In genomic region chr9:40859196-40859595, GRCm38 (mm10) we compare ENCODE assay signal across 10 mouse cellular contexts. TPM values are rescaled to one million over a fixed set of nuclear protein-coding genes. Genes with fewer than 3 reads are reported as not detected.
DNase-seq lines count a peak whose midpoint lies in the region; ATAC-seq lines count a peak whose summit lies in the region.
"Had no signal": no experiment of that assay in that cellular context is flagged by ENCODE, and none has a peak within 500 bp of the region (broad histone marks: within the 10 kb centered on the region; RNA-seq: fewer than 3 reads in every experiment).

No protein-coding gene starts in this region.

- intact Hi-C loops in heart, postnatal 25 days (cut with DNase I) = no loop called here

- peak overlapping the region; percentile 16; the same call in 1 of the 2 replicates for H3K9ac ChIP-seq in heart, embryonic 14.5 days (ENCODE audit: low read length)
- H3K9ac ChIP-seq in hindbrain, embryonic 11.5 days (ENCODE audit: low read depth, low read length) = no peak overlapping the region
- H3K9ac ChIP-seq in midbrain, embryonic 14.5 days (replicated peaks; ENCODE audit: low read length) = peak overlapping the region; percentile 38; the same call in 1 of the 2 replicates

- H3K27me3 ChIP-seq in heart, embryonic 14.5 days (ENCODE audit: control insufficient read depth, insufficient read depth, low read length) = peaks cover 7% of the 10 kb centered on the region; the same call in 1 of the 2 replicates
- peaks cover 17% of the 10 kb centered on the region for H3K27me3 ChIP-seq in hindbrain, embryonic 11.5 days (ENCODE audit: control insufficient read depth, insufficient read depth, low read length)
- 0 out of 2 replicates have a peak, but pooled peaks cover 8% of the 10 kb centered on the region for H3K27me3 ChIP-seq in midbrain, embryonic 14.5 days (ENCODE audit: control insufficient read depth, insufficient read depth, low read length)

- peak overlapping the region; percentile 71 for H3K4me2 ChIP-seq in heart, embryonic 14.5 days (ENCODE audit: low read length)
- peak overlapping the region; percentile 51 for H3K4me2 ChIP-seq in hindbrain, embryonic 11.5 days (replicated peaks; ENCODE audit: low read depth, low read length)
- peak overlapping the region; percentile 61 for H3K4me2 ChIP-seq in midbrain, embryonic 14.5 days (ENCODE audit: low read length)

- H3K36me3 ChIP-seq in heart, embryonic 14.5 days (ENCODE audit: control insufficient read depth, insufficient read depth, low read length) = no peaks in the 10 kb centered on the region
- no peaks in the 10 kb centered on the region for H3K36me3 ChIP-seq in hindbrain, embryonic 11.5 days (ENCODE audit: control insufficient read depth, insufficient read depth, low read length)
- H3K36me3 ChIP-seq in midbrain, embryonic 14.5 days (ENCODE audit: control insufficient read depth, insufficient read depth, low read length) = no peaks in the 10 kb centered on the region

- 8% methylated on average over 9 of the region's 9 CpGs for WGBS in heart, embryonic 14.5 days
- WGBS in hindbrain, embryonic 11.5 days = under 1% methylated on average over 9 of the region's 9 CpGs
- WGBS in midbrain, embryonic 14.5 days = under 1% methylated on average over 9 of the region's 9 CpGs

- peak overlapping the region in 1 of 2 experiments; percentile 37; a peak in 2 of 4 replicates for H3K4me3 ChIP-seq in heart, embryonic 14.5 days (ENCODE audit: control insufficient read depth in 1 of 2, insufficient read depth in 1 of 2, low read depth in 1 of 2, low read length in 2 of 2)
- H3K4me3 ChIP-seq in hindbrain, embryonic 11.5 days (ENCODE audit: low read depth, low read length) = no peak overlapping the region
- H3K4me3 ChIP-seq in midbrain, embryonic 14.5 days (replicated peaks; ENCODE audit: low read depth, low read length) = peak overlapping the region; percentile 30

- H3K27ac ChIP-seq in heart, embryonic 14.5 days (replicated peaks in 1 of 2; ENCODE audit: control insufficient read depth in 1 of 2, insufficient read depth in 1 of 2, low read depth in 2 of 2, low read length in 2 of 2) = no peak overlapping the region
- H3K27ac ChIP-seq in hindbrain, embryonic 11.5 days (ENCODE audit: low read depth, low read length) = no peak overlapping the region
- H3K27ac ChIP-seq in midbrain, embryonic 14.5 days (replicated peaks; ENCODE audit: low read depth, low read length) = no peak overlapping the region

- H3K9me3 ChIP-seq in heart, embryonic 14.5 days (ENCODE audit: control insufficient read depth, low read length) = no peaks in the 10 kb centered on the region
- no peaks in the 10 kb centered on the region for H3K9me3 ChIP-seq in hindbrain, embryonic 11.5 days (ENCODE audit: control insufficient read depth, low read length)
- H3K9me3 ChIP-seq in midbrain, embryonic 14.5 days (ENCODE audit: control insufficient read depth, low read length) = no peaks in the 10 kb centered on the region

- H3K4me1 ChIP-seq in heart, embryonic 14.5 days (ENCODE audit: control insufficient read depth in 2 of 2, insufficient read depth in 2 of 2, low read length in 2 of 2) = peaks cover 0 to 4% of the 10 kb centered on the region in 2 experiments; a peak in 1 of 4 replicates
- H3K4me1 ChIP-seq in hindbrain, embryonic 11.5 days (replicated peaks; ENCODE audit: control insufficient read depth, insufficient read depth, low read length) = no peaks in the 10 kb centered on the region; the same call in 1 of the 2 replicates
- no peaks in the 10 kb centered on the region for H3K4me1 ChIP-seq in midbrain, embryonic 14.5 days (ENCODE audit: control insufficient read depth, insufficient read depth, low read length)

- DNase-seq in heart, postnatal 25 days (ENCODE audit: low spot score) = no peak
- DNase-seq in ZHBTc4 (ENCODE audit: low read depth, low spot score) = peak; percentile 47
- peak; percentile 46 for DNase-seq in hindbrain, embryonic 11.5 days (ENCODE audit: low spot score)
- DNase-seq in midbrain, embryonic 14.5 days = peak; percentile 44
- DNase-seq in spleen, postnatal 4 days (ENCODE audit: low spot score in 2 of 2) = no peak
- no peak for DNase-seq in frontal cortex, postnatal 25 days (ENCODE audit: low spot score in 2 of 2)
- DNase-seq in testis, postnatal 14 days (ENCODE audit: low spot score) = no peak
- DNase-seq: thymus, postnatal 36 days had no signal

- ATAC-seq in heart, embryonic 14.5 days (ENCODE audit: insufficient number of reproducible peaks, insufficient read depth, low FRiP score, low read depth) = no peak
- peak; percentile 76 for ATAC-seq in hindbrain, embryonic 11.5 days (ENCODE audit: low FRiP score)
- ATAC-seq in midbrain, embryonic 14.5 days (ENCODE audit: low FRiP score, low TSS enrichment) = 0 out of 2 replicates have a peak, but pooled peaks have one; percentile 4

RNA-seq across cellular contexts. Expression of gene Bsx, which starts 14.7 kb away (rescaled TPM):
- polyA plus RNA-seq in heart, embryonic 14.5 days (2014; fragmentation: Nextera tagmentation; extraction: Ambion mirVana) = not detected in 2 replicates
- not detected for total RNA-seq in heart, postnatal 25 days (2021)
- not detected in 2 replicates for polyA plus RNA-seq in hindbrain, embryonic 11.5 days (2014; fragmentation: Nextera tagmentation; extraction: Ambion mirVana)
- polyA plus RNA-seq in midbrain, embryonic 14.5 days (2014; fragmentation: Nextera tagmentation; extraction: Ambion mirVana) = 0.09 TPM in 1 of 2 replicates, not detected in the other
- total RNA-seq: left cerebral cortex, adult 18-20 months had no signal

RNA-seq across cellular contexts. Expression of gene Hspa8, which starts 58.4 kb away (rescaled TPM):
- 1,682 and 1,761 TPM in 2 replicates for polyA plus RNA-seq in heart, embryonic 14.5 days (2014; fragmentation: Nextera tagmentation; extraction: Ambion mirVana)
- 1,000 to 10,000 TPM; 1,172 to 1,478 TPM for total RNA-seq in heart, postnatal 25 days (2021)
- 3,718 and 3,764 TPM in 2 replicates for polyA plus RNA-seq in hindbrain, embryonic 11.5 days (2014; fragmentation: Nextera tagmentation; extraction: Ambion mirVana)
- 2,437 and 3,041 TPM in 2 replicates for polyA plus RNA-seq in midbrain, embryonic 14.5 days (2014; fragmentation: Nextera tagmentation; extraction: Ambion mirVana)

Comparison
In these comparisons a context has a peak if more than half of its experiments do, and no peak if none do; other contexts are left out.
1. DNase-seq: peak in ZHBTc4 (single experiment), hindbrain, embryonic 11.5 days (single experiment) and midbrain, embryonic 14.5 days (single experiment); none in heart, postnatal 25 days (single experiment), spleen, postnatal 4 days (0 of 2), frontal cortex, postnatal 25 days (0 of 2) and testis, postnatal 14 days (single experiment).
2. Peak in every context shown above with its lines, with median percentiles within 50 percentile points of each other: H3K4me2 ChIP-seq.